Mouse (Mus musculus) lung, postnatal 0 days (tissue): ENCODE results near the gene Ust. TPM values are rescaled to one million over a fixed set of nuclear protein-coding genes. Genes with fewer than 3 reads are reported as not detected.

Experiments used
- ATAC-seq: fragments of 200-750 bp; cut with Nextera tagmentation; 2 replicates; pipeline ENCODE4 v1.8.0; 2017; ENCODE audit warnings: moderate library complexity
- DNase-seq: peaks from one replicate; pipeline ENCODE4 v3.0.0-alpha.2; 2016; ENCODE audit warnings: low spot score
- H3K27ac ChIP-seq: fragments of 300-500 bp; sonication (generic); 2 replicates; pipeline ENCODE4 v1.5.1; 2014; ENCODE audit warnings: antibody characterized with exemption, mild to moderate bottlenecking, low read length, mixed read lengths
- H3K27me3 ChIP-seq: fragments of 300-500 bp; sonication (generic); replicated peaks from 2 replicates; pipeline ENCODE4 v1.6.1; 2014; ENCODE audit warnings: low read length, mixed read lengths; ENCODE audit not compliant: insufficient read depth
- H3K36me3 ChIP-seq: fragments of 300-500 bp; sonication (generic); 2 replicates; pipeline ENCODE4 v1.6.1; 2014; ENCODE audit warnings: low read length, mixed read lengths; ENCODE audit not compliant: insufficient read depth
- H3K4me1 ChIP-seq: fragments of 300-500 bp; sonication (generic); 2 replicates; pipeline ENCODE4 v1.6.1; 2014; ENCODE audit warnings: antibody characterized with exemption, low read depth, low read length, mixed read lengths; ENCODE audit not compliant: insufficient read depth
- H3K4me2 ChIP-seq: fragments of 300-500 bp; sonication (generic); replicated peaks from 2 replicates; pipeline ENCODE4 v1.6.1; 2014; ENCODE audit warnings: low read depth, mild to moderate bottlenecking, low read length, moderate library complexity, mixed read lengths
- H3K4me3 ChIP-seq: fragments of 300-500 bp; sonication (generic); 2 replicates; pipeline ENCODE4 v1.5.1; 2014; ENCODE audit warnings: low read depth, low read length
- H3K9ac ChIP-seq: fragments of 300-500 bp; sonication (generic); replicated peaks from 2 replicates; pipeline ENCODE4 v1.6.1; 2014; ENCODE audit warnings: low read depth, mild to moderate bottlenecking
- H3K9me3 ChIP-seq: fragments of 300-500 bp; sonication (generic); 2 replicates; pipeline ENCODE4 v1.6.1; 2016; ENCODE audit warnings: low read length, mixed read lengths
- CTCF ChIP-seq: IDR thresholded peaks from 2 replicates; pipeline ENCODE4 v1.5.1; 2016; ENCODE audit warnings: antibody characterized with exemption, mild to moderate bottlenecking
- EP300 ChIP-seq: IDR thresholded peaks from 2 replicates; pipeline ENCODE4 v1.6.1; 2016; ENCODE audit warnings: antibody characterized with exemption, mild to moderate bottlenecking, control low read depth
- WGBS: fragments of 180-500 bp; shearing (Covaris S2); extraction: QIAGEN DNeasy Blood & Tissue Kit; methylation state at CpG from one replicate; pipeline ENCODE4 v1.1.7; 2014; 5-methylcytosine and 5-hydroxymethylcytosine counted together
- polyA plus RNA-seq: library from polyadenylated mRNA; unstranded; fragments of >200 nt; fragmentation: Nextera tagmentation; extraction: Ambion mirVana; gene quantifications from 2 replicates; pipeline ENCODE4 v1.2.1, GENCODE M21; 2015

Ust gene
- polyA plus RNA-seq, 1 experiment from 2014 or later, result 6.3 TPM

- H3K4me3 ChIP-seq, result no peak overlapping the region
- H3K9me3 ChIP-seq, result no peaks in the 10 kb centered on the region
- H3K9ac ChIP-seq, result no peak overlapping the region
- peak; percentile 52 for DNase-seq
- TF ChIP-seq EP300, result peak; percentile 68
- no peak for TF ChIP-seq CTCF
- ATAC-seq, result peak; percentile 54
- no peak overlapping the region for H3K4me2 ChIP-seq
- no peaks in the 10 kb centered on the region for H3K27me3 ChIP-seq
- peaks cover 9% of the 10 kb centered on the region; the same call in 1 of the 2 replicates for H3K4me1 ChIP-seq
- 36% methylated on average over 1 of the region's 1 CpGs for WGBS
- no peak overlapping the region for H3K27ac ChIP-seq
- H3K36me3 ChIP-seq, result no peaks in the 10 kb centered on the region
These were observed 53.4 kb downstream of the Ust start for GRCm38 (mm10) chr10:8465216-8465615.

GRCm38 (mm10) chr10:8461372-8461771 is 57.3 kb downstream of the Ust start:
- no peaks in the 10 kb centered on the region for H3K36me3 ChIP-seq
- peaks cover 7% of the 10 kb centered on the region; the same call in 1 of the 2 replicates for H3K4me1 ChIP-seq
- no peak overlapping the region for H3K27ac ChIP-seq
- H3K9me3 ChIP-seq, result no peaks in the 10 kb centered on the region
- ATAC-seq (no peak), DNase-seq (no peak)
- no peak overlapping the region for H3K4me2 ChIP-seq
- 64% methylated on average over 5 of the region's 5 CpGs for WGBS
- H3K27me3 ChIP-seq, result no peaks in the 10 kb centered on the region
- H3K9ac ChIP-seq, result no peak overlapping the region
- no peak overlapping the region for H3K4me3 ChIP-seq
- no peak for TF ChIP-seq EP300

- Histone ChIP-seq H3K27me3 (no peaks in the 10 kb centered on the region), H3K36me3 (no peaks in the 10 kb centered on the region), H3K4me3 (no peak overlapping the region), H3K9me3 (no peaks in the 10 kb centered on the region), H3K27ac (no peak overlapping the region), H3K4me1 (no peaks in the 10 kb centered on the region), H3K4me2 (no peak overlapping the region), H3K9ac (no peak overlapping the region)
- ATAC-seq (no peak), DNase-seq (no peak)
- TF ChIP-seq EP300, result no peak
- WGBS, result 52% methylated on average over 1 of the region's 1 CpGs
These were observed 63.9 kb downstream of the Ust start for GRCm38 (mm10) chr10:8454711-8455110.

GRCm38 (mm10) chr10:8447681-8448080 is 70.9 kb downstream of the Ust start:
- 35% methylated on average over 5 of the region's 5 CpGs for WGBS
- Histone ChIP-seq H3K4me2 (no peak overlapping the region), H3K27ac (no peak overlapping the region), H3K9me3 (no peaks in the 10 kb centered on the region), H3K36me3 (no peaks in the 10 kb centered on the region), H3K4me3 (no peak overlapping the region), H3K27me3 (no peaks in the 10 kb centered on the region), H3K9ac (no peak overlapping the region), H3K4me1 (no peaks in the 10 kb centered on the region)
- no peak for ATAC-seq
- TF ChIP-seq CTCF, result no peak
- TF ChIP-seq EP300, result no peak
- no peak for DNase-seq

GRCm38 (mm10) chr10:8446972-8447371 is 71.7 kb downstream of the Ust start:
- H3K4me1 ChIP-seq, result no peaks in the 10 kb centered on the region
- H3K4me2 ChIP-seq, result no peak overlapping the region
- ATAC-seq, result no peak
- no peak overlapping the region for H3K4me3 ChIP-seq
- WGBS, result 39% methylated on average over 4 of the region's 4 CpGs
- no peaks in the 10 kb centered on the region for H3K36me3 ChIP-seq
- TF ChIP-seq CTCF (no peak), EP300 (no peak)
- DNase-seq, result no peak
- H3K9me3 ChIP-seq, result no peaks in the 10 kb centered on the region
- H3K27ac ChIP-seq, result no peak overlapping the region
- no peaks in the 10 kb centered on the region for H3K27me3 ChIP-seq
- H3K9ac ChIP-seq, result no peak overlapping the region

GRCm38 (mm10) chr10:8444052-8444451 is 74.6 kb downstream of the Ust start:
- Histone ChIP-seq H3K4me2 (no peak overlapping the region), H3K9ac (no peak overlapping the region), H3K9me3 (no peaks in the 10 kb centered on the region), H3K27me3 (no peaks in the 10 kb centered on the region), H3K4me1 (no peaks in the 10 kb centered on the region), H3K36me3 (no peaks in the 10 kb centered on the region), H3K27ac (no peak overlapping the region), H3K4me3 (no peak overlapping the region)
- ATAC-seq, result no peak
- TF ChIP-seq CTCF, result no peak
- whole genome bisulfite sequencing, result 68% methylated on average over 5 of the region's 5 CpGs
- no peak for DNase-seq

- H3K27me3 ChIP-seq, result no peaks in the 10 kb centered on the region
- WGBS, result 49% methylated on average over 2 of the region's 2 CpGs
- H3K36me3 ChIP-seq, result no peaks in the 10 kb centered on the region
- TF ChIP-seq EP300 (no peak), CTCF (no peak)
- H3K4me2 ChIP-seq, result no peak overlapping the region
- no peaks in the 10 kb centered on the region for H3K9me3 ChIP-seq
- no peak overlapping the region for H3K4me3 ChIP-seq
- H3K9ac ChIP-seq, result no peak overlapping the region
- peak; percentile 89 for ATAC-seq
- DNase-seq, result peak; percentile 79
- H3K4me1 ChIP-seq, result no peaks in the 10 kb centered on the region
- H3K27ac ChIP-seq, result no peak overlapping the region
These were observed 86.8 kb downstream of the Ust start for GRCm38 (mm10) chr10:8431857-8432256.
